Mouse (Mus musculus): ENCODE measurements around the gene Iqgap1.

Iqgap1 gene

DNA sequence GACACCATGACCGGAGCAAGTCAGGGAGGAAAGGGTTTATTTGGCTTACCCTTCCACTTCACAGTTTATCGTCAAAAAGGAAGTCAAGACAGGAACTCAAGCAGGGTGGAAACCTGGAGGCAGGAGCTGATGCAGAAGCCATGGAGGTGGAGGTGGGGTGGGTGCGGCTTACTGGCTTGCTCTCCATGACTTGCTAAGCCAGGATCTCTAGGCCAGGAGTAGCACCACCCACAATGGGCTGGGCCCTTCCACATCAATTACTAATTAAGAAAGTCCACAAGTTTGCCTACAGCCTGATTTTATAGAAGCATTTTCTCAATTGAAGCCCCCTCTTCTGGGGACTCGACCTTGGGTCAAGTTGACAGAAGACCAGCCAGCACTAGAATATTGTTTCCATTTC is 121.7 kb downstream of the Iqgap1 start:
- no peak for DNase-seq

- DNase-seq, result no peak
Measured at GRCm38 (mm10) chr7:80702510-80702909, 123.3 kb downstream of the Iqgap1 start.

- no peak for DNase-seq
Measured at GRCm38 (mm10) chr7:80699709-80700108, 126.1 kb downstream of the Iqgap1 start.

GRCm38 (mm10) chr7:80698940-80699339 is 126.8 kb downstream of the Iqgap1 start:
- DNase-seq, result no peak

- DNase-seq, result no peak
Measured at GRCm38 (mm10) chr7:80697859-80698258, 127.9 kb downstream of the Iqgap1 start.

DNA sequence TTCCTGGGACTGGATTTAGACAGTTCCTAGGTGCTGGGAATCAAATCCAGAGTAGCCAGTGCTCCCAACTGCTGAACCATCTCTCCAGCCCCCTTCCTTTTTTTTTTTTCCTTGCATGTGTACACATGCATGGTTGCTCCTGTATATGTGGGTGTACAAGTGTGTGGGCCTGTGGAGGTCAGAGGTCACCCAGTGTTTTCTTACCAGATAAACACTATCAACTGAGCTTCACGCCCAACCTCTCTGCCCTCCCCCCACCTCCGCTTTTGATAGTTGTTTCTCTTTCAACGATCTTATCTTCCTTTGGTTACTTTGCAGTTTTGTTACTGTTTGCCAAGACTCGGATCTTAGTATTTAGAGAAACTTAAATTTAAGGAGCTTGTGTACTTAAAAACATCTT is 128.9 kb downstream of the Iqgap1 start:
- peak; percentile 40 for DNase-seq

- no peak for DNase-seq
Measured at GRCm38 (mm10) chr7:80696334-80696733, 129.4 kb downstream of the Iqgap1 start.

DNA sequence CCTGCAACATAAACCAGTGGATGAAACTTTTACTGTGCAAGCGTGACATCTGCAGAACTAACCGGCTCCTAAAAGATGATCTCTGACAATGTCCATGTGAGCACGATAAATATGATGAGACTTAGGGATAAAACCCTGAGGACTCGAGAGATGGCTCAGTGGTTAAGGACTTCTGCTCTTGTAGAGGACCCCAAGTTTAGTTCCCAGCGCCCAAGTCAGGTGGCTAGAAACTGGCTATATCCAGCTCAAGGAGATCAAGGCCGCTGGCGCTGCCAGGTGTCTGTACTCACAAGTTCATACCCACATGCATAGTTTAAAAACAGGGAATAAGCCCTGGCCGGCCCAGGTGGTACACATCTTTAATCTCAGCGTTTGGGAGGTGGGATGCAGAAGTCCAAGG is 133.3 kb downstream of the Iqgap1 start:
- DNase-seq, result no peak

GRCm38 (mm10) chr7:80691131-80691530 is 134.6 kb downstream of the Iqgap1 start:
- no peak for DNase-seq

DNA sequence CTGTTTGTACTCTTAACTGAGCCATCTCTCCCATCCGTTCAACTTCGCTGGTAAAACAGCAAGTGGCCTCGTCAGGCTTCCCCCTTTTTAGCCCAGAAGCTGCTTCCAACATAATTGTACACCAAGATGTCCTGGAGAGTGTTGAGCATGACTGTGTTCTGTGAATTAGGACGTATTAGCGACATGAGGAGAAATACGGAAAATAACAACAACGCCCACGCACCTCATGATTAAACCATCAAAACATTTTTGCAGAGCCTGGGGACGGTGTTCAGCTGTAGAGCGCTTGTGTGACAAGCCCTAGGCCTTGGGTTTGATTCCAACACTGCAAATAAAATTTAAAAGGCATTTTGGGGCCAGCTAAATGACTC is 136.6 kb downstream of the Iqgap1 start:
- peak; percentile 26 for DNase-seq

DNA sequence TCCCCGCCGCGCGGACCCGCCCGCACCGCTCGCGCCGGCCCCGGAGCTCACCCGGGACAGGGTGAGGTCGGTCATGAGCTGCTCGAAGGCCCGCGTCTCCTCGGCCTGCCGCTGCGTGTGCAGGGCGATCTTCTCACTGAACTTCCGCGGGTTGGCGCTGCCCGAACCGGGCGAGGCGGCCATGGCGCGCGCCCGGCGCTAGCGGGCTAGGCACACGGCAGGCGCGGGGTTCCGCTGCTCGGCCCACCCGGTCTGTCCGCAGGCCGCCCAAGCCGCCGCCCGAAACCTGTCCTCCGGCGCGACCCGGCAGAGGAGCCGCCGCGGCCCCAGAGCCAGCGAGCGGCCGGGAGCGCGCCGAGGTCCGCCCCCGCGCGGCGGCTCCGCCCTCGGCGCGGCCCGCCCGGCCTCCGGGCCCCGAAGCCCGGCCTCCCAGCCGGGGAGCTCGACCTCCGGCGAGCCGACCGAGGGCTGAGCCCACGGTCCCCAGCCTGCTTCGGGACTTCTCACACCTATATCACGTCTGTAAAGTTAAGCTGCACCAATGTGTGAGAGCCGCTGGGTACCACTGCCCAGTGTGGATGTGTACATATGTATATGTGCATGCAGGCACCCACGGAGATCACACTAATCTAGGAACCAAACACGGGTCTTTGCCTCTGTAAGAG is 137.1 kb downstream of the Iqgap1 start, which contains the start of gene Crtc3:
Gene Crtc3 (minus strand): TSS at position 322 of the 665 bp plus-strand sequence.
- DNase-seq, result peak; percentile 69

GRCm38 (mm10) chr7:80687721-80688555 is 137.8 kb downstream of the Iqgap1 start:
- DNase-seq, result peak; percentile 71

DNA sequence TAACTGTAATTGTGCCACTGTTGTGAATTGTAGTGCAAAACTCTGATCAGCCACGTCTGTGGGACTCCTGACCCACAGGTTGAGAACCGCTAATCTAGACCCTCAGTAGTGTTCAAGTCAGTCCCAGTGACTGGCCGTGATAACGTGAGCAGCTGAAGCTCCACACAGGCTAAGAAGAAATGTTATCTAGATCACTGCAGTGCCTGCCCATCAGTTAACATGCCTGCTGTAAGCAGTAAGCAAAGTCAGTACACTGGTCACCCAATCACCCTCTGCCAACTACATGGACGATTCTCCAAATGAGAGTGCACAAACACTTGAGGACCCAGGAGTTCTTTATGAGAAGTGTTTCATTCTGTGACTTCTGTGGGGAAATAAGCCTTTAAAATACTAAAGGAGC is 140.1 kb downstream of the Iqgap1 start:
- DNase-seq, result no peak

- no peak for DNase-seq
Measured at GRCm38 (mm10) chr7:80682630-80683029, 143.1 kb downstream of the Iqgap1 start.

GRCm38 (mm10) chr7:80680218-80680847 is 145.4 kb downstream of the Iqgap1 start:
- no peak for DNase-seq

DNA sequence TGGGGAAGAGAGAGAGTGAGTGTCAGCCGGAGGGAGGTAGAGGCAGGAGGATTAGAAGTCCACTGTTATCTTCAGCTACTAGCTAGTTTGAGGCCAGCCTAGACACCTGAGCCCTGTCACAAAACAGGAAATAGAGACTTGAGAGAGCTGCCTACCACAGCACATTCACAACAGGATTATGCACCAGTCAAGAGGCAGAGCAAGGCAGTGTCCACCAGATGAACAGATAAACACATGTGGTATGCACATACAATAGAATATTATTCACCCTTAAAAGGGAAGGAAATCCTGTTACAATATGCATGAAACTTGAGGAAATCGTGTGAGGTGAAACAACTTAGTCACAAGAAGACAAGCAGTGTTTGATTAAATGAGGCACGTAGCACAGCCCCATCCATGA is 153.5 kb downstream of the Iqgap1 start:
- no peak for DNase-seq

- no peak for DNase-seq
Measured at GRCm38 (mm10) chr7:80670889-80671288, 154.9 kb downstream of the Iqgap1 start.

DNA sequence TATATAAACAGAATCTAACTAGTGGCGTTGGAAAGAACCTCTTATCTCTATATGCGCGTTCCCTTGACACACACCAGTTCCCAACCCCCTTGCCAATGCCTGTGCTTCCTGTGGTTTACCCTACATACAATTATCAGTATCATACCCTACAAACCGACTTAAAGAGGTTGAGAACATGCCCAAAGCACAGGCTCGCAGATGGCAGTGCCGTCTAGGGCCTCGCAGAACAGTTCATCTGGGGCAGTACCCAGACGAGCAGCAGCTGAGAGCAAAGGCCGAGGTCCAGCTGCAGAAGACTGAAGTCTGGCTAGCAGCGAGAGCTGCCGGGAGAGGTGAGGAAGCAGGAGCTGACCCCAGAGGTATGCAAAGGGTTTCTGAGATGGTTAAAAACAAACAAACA is 158.6 kb downstream of the Iqgap1 start:
- DNase-seq, result no peak

GRCm38 (mm10) chr7:80666198-80666915 is 159.4 kb downstream of the Iqgap1 start:
- DNase-seq, result peak; percentile 78
